Mouse (Mus musculus) urinary bladder, postnatal 14 days (tissue): ENCODE results near the gene Fem1a.
"Not testable (repeated sequence)": the region's sequence is repeated elsewhere in the genome, so short reads cannot be mapped to it uniquely, and the experiment has no call there.

Experiments
- DNase-seq: peaks from one replicate; pipeline ENCODE4 v3.0.0; 2021; ENCODE audit warnings: low spot score

Gene Fem1a

GRCm38 (mm10) chr17:56255863-56256238, 759 bp upstream of the Fem1a start:
- DNase-seq: peak; percentile 99

GRCm38 (mm10) chr17:56257181-56257894, 728 bp downstream of the Fem1a start:
- no peak for DNase-seq

GRCm38 (mm10) chr17:56258269-56258668, 1.7 kb downstream of the Fem1a start:
- DNase-seq: not testable (repeated sequence)

- not testable (repeated sequence) for DNase-seq
These were observed 2.2 kb downstream of the Fem1a start for GRCm38 (mm10) chr17:56258812-56259211.

GRCm38 (mm10) chr17:56259301-56260037, 2.9 kb downstream of the Fem1a start:
- no peak for DNase-seq

- no peak for DNase-seq
These were observed 4.6 kb downstream of the Fem1a start for GRCm38 (mm10) chr17:56261166-56261565.

GRCm38 (mm10) chr17:56262645-56263094, 6.1 kb downstream of the Fem1a start:
- DNase-seq: no peak

- DNase-seq: peak; percentile 85
These were observed 7.4 kb downstream of the Fem1a start for GRCm38 (mm10) chr17:56264020-56264419.

- no peak for DNase-seq
These were observed 8.4 kb downstream of the Fem1a start for GRCm38 (mm10) chr17:56265011-56265410.

- DNase-seq: no peak
These were observed 9.3 kb downstream of the Fem1a start for GRCm38 (mm10) chr17:56265869-56266268.

GRCm38 (mm10) chr17:56266271-56266670, 9.7 kb downstream of the Fem1a start:
- DNase-seq: no peak

GRCm38 (mm10) chr17:56269153-56269630, 12.6 kb downstream of the Fem1a start:
- peak; percentile 60 for DNase-seq

GRCm38 (mm10) chr17:56269741-56270140, 13.1 kb downstream of the Fem1a start:
- DNase-seq: no peak

- no peak for DNase-seq
These were observed 15.1 kb downstream of the Fem1a start for GRCm38 (mm10) chr17:56271609-56272253.

GRCm38 (mm10) chr17:56272644-56273043, 16.0 kb downstream of the Fem1a start:
- DNase-seq: peak; percentile 66

GRCm38 (mm10) chr17:56273482-56273881, 16.9 kb downstream of the Fem1a start:
- no peak for DNase-seq

- no peak for DNase-seq
These were observed 17.4 kb downstream of the Fem1a start for GRCm38 (mm10) chr17:56273986-56274385.

- DNase-seq: no peak
These were observed 19.4 kb downstream of the Fem1a start for GRCm38 (mm10) chr17:56275842-56276480.

- peak; percentile 91 for DNase-seq
These were observed 20.3 kb downstream of the Fem1a start, which contains the start of gene Ticam1 for GRCm38 (mm10) chr17:56276643-56277566. TSS of gene Ticam1 (minus strand) at chr17:56276786.

GRCm38 (mm10) chr17:56277567-56277893, 20.9 kb downstream of the Fem1a start:
- DNase-seq: no peak

- no peak for DNase-seq
These were observed 21.7 kb downstream of the Fem1a start for GRCm38 (mm10) chr17:56278340-56278739.
